Comparison of ENCODE assay signal across 9 mouse cellular contexts in genomic region chr2:49741895-49742734, GRCm38 (mm10). TPM values are rescaled to one million over a fixed set of nuclear protein-coding genes. Genes with fewer than 3 reads are reported as not detected.
DNase-seq lines count a peak whose midpoint lies in the region; ATAC-seq lines count a peak whose summit lies in the region.
"Had no signal": no experiment of that assay in that cellular context is flagged by ENCODE, and none has a peak within 500 bp of the region (broad histone marks: within the 10 kb centered on the region; RNA-seq: fewer than 3 reads in every experiment).

No protein-coding gene starts in this region.

- intact Hi-C loops in heart, postnatal 10 days (cut with DNase I), result no loop called here

- H3K27ac ChIP-seq in intestine, embryonic 16.5 days (ENCODE audit: low read length), result no peak overlapping the region
- H3K27ac ChIP-seq: lung, embryonic 15.5 days had no signal

- no peaks in the 10 kb centered on the region for H3K36me3 ChIP-seq in intestine, embryonic 16.5 days (ENCODE audit: control insufficient read depth, insufficient read depth, low read length)
- H3K36me3 ChIP-seq: lung, embryonic 15.5 days had no signal

- H3K9me3 ChIP-seq in intestine, embryonic 16.5 days (ENCODE audit: control insufficient read depth, low read length), result no peaks in the 10 kb centered on the region
- H3K9me3 ChIP-seq: lung, embryonic 15.5 days had no signal

- 69% methylated on average over 16 of the region's 16 CpGs for WGBS in intestine, embryonic 16.5 days

- ATAC-seq in frontal cortex, adult (ENCODE audit: low TSS enrichment), result peak; percentile 38
- ATAC-seq in intestine, embryonic 16.5 days, result no peak

- H3K27me3 ChIP-seq in intestine, embryonic 16.5 days (replicated peaks; ENCODE audit: control insufficient read depth, insufficient read depth, low read length), result no peaks in the 10 kb centered on the region
- H3K27me3 ChIP-seq: lung, embryonic 15.5 days had no signal

- peaks cover 8% of the 10 kb centered on the region for H3K4me1 ChIP-seq in intestine, embryonic 16.5 days (ENCODE audit: control insufficient read depth, insufficient read depth, low read length)

- H3K4me3 ChIP-seq in intestine, embryonic 16.5 days (ENCODE audit: low read length), result no peak overlapping the region
- H3K4me3 ChIP-seq: lung, embryonic 15.5 days had no signal

- no peak overlapping the region for H3K4me2 ChIP-seq in intestine, embryonic 16.5 days (ENCODE audit: low read depth, low read length)
- H3K4me2 ChIP-seq: lung, embryonic 15.5 days had no signal

- no peak for DNase-seq in frontal cortex, postnatal 10 days (ENCODE audit: low spot score in 2 of 2)
- DNase-seq in cerebellum, adult 9-10 months, result peak; percentile 86
- DNase-seq in layer of hippocampus, postnatal 25 days (ENCODE audit: extremely low spot score in 1 of 2, low spot score in 1 of 2), result peak; percentile 47 to 51
- peak; percentile 81 to 87 for DNase-seq in right cerebral cortex, postnatal 10 days (ENCODE audit: low spot score in 2 of 2)
- no peak for DNase-seq in urinary bladder, postnatal 10 days (ENCODE audit: low spot score)
- DNase-seq in heart, postnatal 10 days, result no peak

- no peak overlapping the region for H3K9ac ChIP-seq in intestine, embryonic 16.5 days (ENCODE audit: low read depth, low read length)
- H3K9ac ChIP-seq: lung, embryonic 15.5 days had no signal

RNA-seq across cellular contexts. Expression of gene Lypd6b, which starts 45.4 kb away (rescaled TPM):
- total RNA-seq in layer of hippocampus, postnatal 25 days (2021), result 1 to 10 TPM; 4.2 to 4.3 TPM
- total RNA-seq in heart, postnatal 10 days (2021), result under 1 TPM in 1 of 2 experiments, not detected in 1; 0.29 TPM
- 2.0 and 2.6 TPM in 2 replicates for polyA plus RNA-seq in intestine, embryonic 16.5 days (2015; fragmentation: Nextera tagmentation; extraction: Ambion mirVana)

Comparison
In these comparisons a context has a peak if more than half of its experiments do, and no peak if none do; other contexts are left out.
1. DNase-seq: peak in cerebellum, adult 9-10 months (single experiment), layer of hippocampus, postnatal 25 days (2 of 2) and right cerebral cortex, postnatal 10 days (2 of 2); none in frontal cortex, postnatal 10 days (0 of 2), urinary bladder, postnatal 10 days (single experiment) and heart, postnatal 10 days (0 of 2).
2. RNA of gene Lypd6b, which starts 45.4 kb away (total RNA-seq): 4.2 to 4.3 TPM in layer of hippocampus, postnatal 25 days; 0.29 TPM in heart, postnatal 10 days; every median in the first group is over 4 times any median in the second.